In genomic region chr6:78469287-78469686, GRCm38 (mm10) we compare ENCODE assay signal across 39 mouse cellular contexts. TPM values are rescaled to one million over a fixed set of nuclear protein-coding genes. Genes with fewer than 3 reads are reported as not detected.
"Had no signal": no experiment of that assay in that cellular context is flagged by ENCODE, and none has a peak within 500 bp of the region (broad histone marks: within the 10 kb centered on the region; RNA-seq: fewer than 3 reads in every experiment).

No protein-coding gene starts in this region.

- H3K9me3 ChIP-seq: heart, embryonic 10.5 days; heart, embryonic 12.5 days; heart, embryonic 13.5 days; heart, embryonic 15.5 days; hindbrain, embryonic 10.5 days; hindbrain, embryonic 12.5 days; hindbrain, embryonic 13.5 days; hindbrain, embryonic 15.5 days; kidney, embryonic 15.5 days had no signal

- H3K27ac ChIP-seq: heart, embryonic 10.5 days; heart, embryonic 13.5 days; heart, embryonic 15.5 days; hindbrain, embryonic 10.5 days; hindbrain, embryonic 12.5 days; hindbrain, embryonic 13.5 days; hindbrain, embryonic 14.5 days; hindbrain, embryonic 15.5 days; hindbrain, postnatal 0 days; kidney, embryonic 15.5 days; kidney, postnatal 0 days; layer of hippocampus, adult 2 months; left cerebral cortex, adult 2 months had no signal

- H3K27me3 ChIP-seq: heart, embryonic 12.5 days; heart, embryonic 13.5 days; heart, embryonic 15.5 days; hindbrain, embryonic 12.5 days; hindbrain, embryonic 13.5 days; hindbrain, embryonic 15.5 days; kidney, embryonic 15.5 days had no signal

- ATAC-seq: hindbrain, embryonic 16.5 days; hindbrain, postnatal 0 days; inflammation-experienced regulatory T-cells, adult 6 months had no signal

- H3K9ac ChIP-seq: heart, embryonic 12.5 days; heart, embryonic 13.5 days; heart, embryonic 15.5 days; hindbrain, embryonic 12.5 days; hindbrain, embryonic 13.5 days; hindbrain, embryonic 14.5 days; hindbrain, embryonic 15.5 days; kidney, embryonic 15.5 days had no signal

- H3K36me3 ChIP-seq: heart, embryonic 10.5 days; heart, embryonic 12.5 days; heart, embryonic 13.5 days; heart, embryonic 15.5 days; hindbrain, embryonic 10.5 days; hindbrain, embryonic 12.5 days; hindbrain, embryonic 13.5 days; hindbrain, embryonic 15.5 days; kidney, embryonic 15.5 days had no signal

- H3K4me3 ChIP-seq: heart, embryonic 10.5 days; heart, embryonic 12.5 days; heart, embryonic 13.5 days; heart, embryonic 15.5 days; hindbrain, embryonic 10.5 days; hindbrain, embryonic 12.5 days; hindbrain, embryonic 13.5 days; hindbrain, embryonic 15.5 days; kidney, embryonic 15.5 days; layer of hippocampus, adult 2 months; left cerebral cortex, adult 2 months had no signal

- H3K4me1 ChIP-seq: heart, embryonic 10.5 days; heart, embryonic 12.5 days; heart, embryonic 13.5 days; heart, embryonic 15.5 days; hindbrain, embryonic 10.5 days; hindbrain, embryonic 12.5 days; hindbrain, embryonic 13.5 days; hindbrain, embryonic 15.5 days; kidney, embryonic 15.5 days had no signal

- H3K4me2 ChIP-seq: heart, embryonic 11.5 days; heart, embryonic 12.5 days; heart, embryonic 13.5 days; heart, embryonic 15.5 days; hindbrain, embryonic 12.5 days; hindbrain, embryonic 13.5 days; hindbrain, embryonic 14.5 days; hindbrain, embryonic 15.5 days; kidney, embryonic 15.5 days had no signal

- DNase-seq: heart, postnatal 10 days; heart, postnatal 14 days; heart, postnatal 36 days; heart, postnatal 4 days; kidney, adult 11 months; kidney, adult 18-20 months; kidney, adult 2 months; kidney, adult 8-10 months; kidney, adult 9 months; kidney, postnatal 10 days; kidney, postnatal 14 days; kidney, postnatal 25 days; kidney, postnatal 36 days; kidney, postnatal 4 days; layer of hippocampus, adult 9-11 months; layer of hippocampus, postnatal 36 days had no signal

RNA-seq across cellular contexts. Expression of gene Reg3g, which starts 0.6 kb away (rescaled TPM):
- polyA plus RNA-seq: heart, embryonic 10.5 days; heart, embryonic 11.5 days; heart, embryonic 12.5 days; heart, embryonic 13.5 days; heart, embryonic 14.5 days; hindbrain, embryonic 10.5 days; hindbrain, embryonic 11.5 days; hindbrain, embryonic 12.5 days; hindbrain, embryonic 13.5 days; hindbrain, embryonic 14.5 days; hindbrain, embryonic 15.5 days; hindbrain, embryonic 16.5 days; hindbrain, postnatal 0 days; inflammation-experienced regulatory T-cells, adult 6 months; intestine, embryonic 14.5 days; kidney, adult 2 months; kidney, embryonic 14.5 days; kidney, embryonic 15.5 days; kidney, embryonic 16.5 days had no signal

RNA-seq across cellular contexts. Expression of gene Reg1, which starts 46.8 kb away (rescaled TPM):
- polyA plus RNA-seq: heart, embryonic 10.5 days; heart, embryonic 11.5 days; heart, embryonic 12.5 days; heart, embryonic 13.5 days; heart, embryonic 14.5 days; heart, embryonic 15.5 days; heart, postnatal 0 days; hindbrain, embryonic 10.5 days; hindbrain, embryonic 11.5 days; hindbrain, embryonic 12.5 days; hindbrain, embryonic 13.5 days; hindbrain, embryonic 14.5 days; hindbrain, embryonic 15.5 days; hindbrain, embryonic 16.5 days; hindbrain, postnatal 0 days; inflammation-experienced regulatory T-cells, adult 6 months; kidney, adult 2 months; kidney, embryonic 14.5 days; kidney, embryonic 16.5 days; kidney, postnatal 0 days had no signal
